Mouse (Mus musculus): Measurements from ENCODE around the gene Zfp235. TPM values are rescaled to one million over a fixed set of nuclear protein-coding genes. Genes with fewer than 3 reads are reported as not detected.

The Zfp235 gene
- polyA plus RNA-seq (2012; fragmentation: generic; extraction: Trizol), result 2.0 TPM

DNA sequence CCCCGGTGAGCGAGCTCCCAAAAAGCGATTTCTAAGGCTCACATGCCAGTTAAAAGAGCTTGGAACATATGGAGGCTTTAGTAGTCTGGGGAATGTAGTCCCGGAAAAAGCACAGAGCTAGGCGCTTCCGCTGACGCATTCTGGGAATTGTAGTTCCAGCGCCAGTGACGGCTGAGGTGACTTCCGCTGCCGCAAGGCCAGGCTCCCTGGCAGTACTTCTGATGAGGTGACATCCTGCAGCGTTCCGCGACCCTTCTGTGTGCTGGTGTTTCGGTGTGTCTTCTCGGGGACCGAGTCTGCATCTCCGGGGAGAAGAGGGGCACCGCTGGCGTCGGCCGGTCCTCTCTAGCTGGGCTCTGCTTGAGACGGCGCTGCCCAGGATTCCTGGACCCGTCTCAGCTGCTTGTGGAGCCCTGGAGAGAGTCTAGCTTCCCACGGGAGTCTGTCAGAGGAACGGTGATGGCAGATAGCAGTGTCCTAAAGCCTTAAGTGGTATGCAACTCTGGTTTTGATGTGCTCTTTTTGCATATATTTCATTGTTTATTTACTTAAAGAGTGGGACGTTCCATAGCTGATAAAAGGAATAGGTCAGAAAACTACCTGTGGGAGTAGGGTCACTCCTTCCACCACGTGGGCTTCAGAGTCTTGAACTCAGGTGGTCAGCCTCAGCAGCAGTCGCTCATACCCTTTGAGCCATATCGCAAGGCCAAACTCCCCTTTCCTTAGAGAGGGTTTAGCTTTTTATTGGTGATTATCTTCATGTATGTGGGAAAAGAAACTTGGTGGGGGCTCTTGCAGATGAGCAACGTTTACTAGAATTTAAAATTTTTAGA is at the start of gene Zfp235:
TSS of gene Zfp235 (plus strand) at position 174 of the 833 bp plus-strand sequence.
- Histone ChIP-seq H3K36me3 (ENCODE audit: control insufficient read depth, insufficient read depth) (no peaks in the 10 kb centered on the region), H3ac (ENCODE audit: control insufficient read depth, insufficient read length) (no peak within 1 kb of the TSS), H3K4me3 (peak within 1 kb of the TSS; percentile 36), H3K27me3 (ENCODE audit: control insufficient read depth, insufficient read depth, insufficient read length) (no peaks in the 10 kb centered on the region), H3K4me2 (ENCODE audit: low read depth) (peak within 1 kb of the TSS; percentile 96), H3K79me2 (ENCODE audit: control insufficient read depth, insufficient read depth) (no peaks in the 10 kb centered on the region)
- peak; percentile 76 for TF ChIP-seq POLR2A (IDR thresholded peaks at IDR 0.05; ENCODE audit: insufficient read length, low read depth)
- peak; percentile 82 for TF ChIP-seq POLR2AphosphoS2 (IDR thresholded peaks at IDR 0.05; ENCODE audit: insufficient read length, low read depth)
- TF ChIP-seq REST (IDR thresholded peaks at IDR 0.05; ENCODE audit: insufficient read depth, insufficient read length), result no peak
- TF ChIP-seq CEBPB (IDR thresholded peaks at IDR 0.05; ENCODE audit: insufficient read depth, poor library complexity, severe bottlenecking), result no peak
- TF ChIP-seq TCF3 (IDR thresholded peaks at IDR 0.05; ENCODE audit: insufficient read length, low read depth), result no peak
- no peak for TF ChIP-seq SRF (IDR thresholded peaks at IDR 0.05; ENCODE audit: control insufficient read depth, insufficient read length, low read depth)
- TF ChIP-seq MYOG (IDR thresholded peaks at IDR 0.05; ENCODE audit: control insufficient read depth in 1 of 3, insufficient read depth in 1 of 3, insufficient read length in 2 of 3, low read depth in 2 of 3), result no peak
- no peak for TF ChIP-seq TCF12 (IDR thresholded peaks at IDR 0.05; ENCODE audit: insufficient read depth, poor library complexity, severe bottlenecking)

DNA sequence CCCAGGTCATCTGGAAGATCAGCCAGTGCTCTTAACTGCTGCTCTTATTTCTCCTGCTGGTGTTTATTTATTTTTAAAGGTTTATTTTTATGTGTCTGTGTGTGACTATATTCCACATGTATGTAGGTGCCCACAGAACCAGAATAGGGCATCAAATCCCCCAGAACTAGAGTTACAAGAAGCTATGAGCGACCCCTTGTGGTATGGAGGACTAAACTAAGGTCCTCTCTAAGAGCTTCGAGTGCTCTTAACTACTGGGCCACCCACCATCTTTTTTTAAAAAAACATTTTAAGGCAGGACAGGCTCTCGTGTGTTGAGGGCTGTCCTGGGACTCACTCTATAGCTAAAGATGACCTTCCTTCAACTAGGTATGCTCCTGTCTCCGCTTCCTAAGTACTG is 47.1 kb upstream of the Zfp235 start:
- H3K27me3 ChIP-seq (ENCODE audit: control insufficient read depth, insufficient read depth, insufficient read length), result no peaks in the 10 kb centered on the region
- no peak overlapping the region for H3K4me2 ChIP-seq (ENCODE audit: low read depth)
- H3K4me3 ChIP-seq, result no peak overlapping the region
- H3K36me3 ChIP-seq (ENCODE audit: control insufficient read depth, insufficient read depth), result peaks cover 4% of the 10 kb centered on the region
- peaks cover 41% of the 10 kb centered on the region for H3K79me2 ChIP-seq (ENCODE audit: control insufficient read depth, insufficient read depth)
- no peak overlapping the region for H3ac ChIP-seq (ENCODE audit: control insufficient read depth, insufficient read length)
- TF ChIP-seq MYOD1 (IDR thresholded peaks at IDR 0.05; ENCODE audit: control insufficient read depth in 1 of 3, insufficient read length in 2 of 3, low read depth in 2 of 3), result no peak
- TF ChIP-seq TCF3 (IDR thresholded peaks at IDR 0.05; ENCODE audit: insufficient read length, low read depth), result no peak
- no peak for TF ChIP-seq MYOG (IDR thresholded peaks at IDR 0.05; ENCODE audit: control insufficient read depth in 1 of 3, insufficient read depth in 1 of 3, insufficient read length in 2 of 3, low read depth in 2 of 3)
- TF ChIP-seq CEBPB (IDR thresholded peaks at IDR 0.05; ENCODE audit: insufficient read depth, poor library complexity, severe bottlenecking), result no peak
- TF ChIP-seq POLR2A (IDR thresholded peaks at IDR 0.05; ENCODE audit: insufficient read length, low read depth), result no peak

DNA sequence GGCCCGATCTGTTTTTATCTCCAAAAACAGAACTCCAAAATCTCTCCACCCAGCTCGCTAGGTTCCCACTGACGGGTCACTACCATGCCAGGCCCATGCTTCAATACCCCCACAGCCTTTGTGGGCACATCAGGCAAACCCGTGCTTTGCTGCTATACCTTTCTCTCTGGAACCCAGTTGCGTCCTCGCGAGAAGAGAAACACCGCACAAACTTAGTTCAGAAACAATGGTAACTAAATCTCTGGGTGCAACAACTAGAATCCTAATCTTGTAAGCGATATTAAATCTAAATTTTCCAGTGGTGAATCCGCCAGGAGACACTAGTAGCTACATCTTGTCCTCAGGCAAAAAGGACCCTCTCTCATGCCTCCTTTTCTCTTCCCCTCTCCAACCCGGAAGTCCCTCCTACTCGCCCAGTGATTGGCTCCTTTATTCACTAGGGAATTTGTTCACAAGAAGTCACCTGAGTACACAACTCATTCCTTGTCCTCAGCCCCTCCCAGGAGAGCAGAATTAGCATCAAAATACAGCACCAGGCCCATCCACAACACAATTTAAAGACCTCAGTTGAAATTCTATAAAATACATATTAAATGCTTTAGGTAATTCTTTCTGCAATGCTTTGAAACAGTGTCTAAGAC is 46.4 kb upstream of the Zfp235 start:
- H3K79me2 ChIP-seq (ENCODE audit: control insufficient read depth, insufficient read depth), result peaks cover 34% of the 10 kb centered on the region
- no peak overlapping the region for H3ac ChIP-seq (ENCODE audit: control insufficient read depth, insufficient read length)
- no peak for TF ChIP-seq POLR2AphosphoS2 (IDR thresholded peaks at IDR 0.05; ENCODE audit: insufficient read length, low read depth)
- no peak for TF ChIP-seq MYOD1 (IDR thresholded peaks at IDR 0.05; ENCODE audit: control insufficient read depth in 1 of 3, insufficient read length in 2 of 3, low read depth in 2 of 3)
- TF ChIP-seq E2F4 (IDR thresholded peaks at IDR 0.05; ENCODE audit: insufficient read depth), result no peak
- TF ChIP-seq POLR2A (IDR thresholded peaks at IDR 0.05; ENCODE audit: insufficient read length, low read depth), result no peak
- no peak overlapping the region for H3K4me2 ChIP-seq (ENCODE audit: low read depth)
- no peak overlapping the region for H3K4me3 ChIP-seq
- H3K36me3 ChIP-seq (ENCODE audit: control insufficient read depth, insufficient read depth), result peaks cover 4% of the 10 kb centered on the region
- H3K27me3 ChIP-seq (ENCODE audit: control insufficient read depth, insufficient read depth, insufficient read length), result no peaks in the 10 kb centered on the region

DNA sequence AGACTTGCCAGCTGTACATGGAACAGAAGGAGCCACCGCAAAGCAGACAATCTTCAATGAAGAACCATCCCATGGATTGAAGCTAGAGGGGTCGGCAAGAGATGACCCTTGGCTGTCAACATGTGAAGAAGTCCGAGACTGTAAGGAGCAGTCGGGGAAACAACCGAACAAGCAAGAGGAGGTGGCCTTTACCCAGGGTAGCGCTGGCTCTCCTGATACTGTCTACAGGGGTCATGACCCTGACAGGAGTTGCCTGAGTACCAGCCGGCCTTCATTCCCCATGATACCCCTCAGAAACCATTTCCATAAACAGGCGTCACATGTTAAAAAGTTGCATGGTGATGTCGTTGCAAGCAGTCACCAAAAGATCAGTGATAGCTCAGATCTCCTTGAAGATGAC is 29.6 kb upstream of the Zfp235 start:
- Histone ChIP-seq H3K4me2 (ENCODE audit: low read depth) (no peak overlapping the region), H3K36me3 (ENCODE audit: control insufficient read depth, insufficient read depth) (peaks cover 43% of the 10 kb centered on the region), H3ac (ENCODE audit: control insufficient read depth, insufficient read length) (no peak overlapping the region), H3K4me3 (no peak overlapping the region), H3K79me2 (ENCODE audit: control insufficient read depth, insufficient read depth) (no peaks in the 10 kb centered on the region), H3K27me3 (ENCODE audit: control insufficient read depth, insufficient read depth, insufficient read length) (no peaks in the 10 kb centered on the region)
- TF ChIP-seq USF1 (IDR thresholded peaks at IDR 0.05; ENCODE audit: low read depth) (no peak), SRF (IDR thresholded peaks at IDR 0.05; ENCODE audit: control insufficient read depth, insufficient read length, low read depth) (no peak)

DNA sequence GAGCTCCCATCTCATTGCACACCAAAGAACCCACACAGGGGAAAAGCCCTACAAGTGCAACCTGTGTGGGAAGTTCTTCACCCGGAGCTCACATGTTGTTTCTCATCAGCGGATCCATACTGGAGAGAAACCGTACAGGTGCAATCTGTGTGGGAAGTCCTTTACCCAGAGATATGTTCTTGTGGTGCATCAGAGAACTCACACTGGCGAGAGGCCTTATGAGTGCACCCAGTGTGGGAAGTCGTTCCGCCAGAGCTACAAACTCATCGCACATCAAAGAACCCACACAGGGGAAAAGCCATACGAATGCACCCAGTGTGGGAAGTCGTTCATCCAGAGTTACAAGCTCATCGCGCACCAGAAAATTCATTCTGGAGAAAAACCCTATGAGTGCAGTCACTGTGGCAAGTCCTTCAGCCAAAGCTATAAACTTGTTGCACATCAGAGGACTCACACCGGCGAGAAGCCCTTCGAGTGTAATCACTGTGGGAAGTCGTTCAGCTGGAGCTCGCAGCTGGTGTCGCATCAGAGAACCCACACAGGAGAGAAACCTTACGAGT is 28.7 kb upstream of the Zfp235 start:
- H3K36me3 ChIP-seq (ENCODE audit: control insufficient read depth, insufficient read depth), result peaks cover 43% of the 10 kb centered on the region
- no peak overlapping the region for H3K4me2 ChIP-seq (ENCODE audit: low read depth)
- TF ChIP-seq POLR2A (IDR thresholded peaks at IDR 0.05; ENCODE audit: insufficient read length, low read depth), result no peak
- TF ChIP-seq MAX (IDR thresholded peaks at IDR 0.05; ENCODE audit: low read depth), result no peak
- TF ChIP-seq TCF12 (IDR thresholded peaks at IDR 0.05; ENCODE audit: insufficient read depth, poor library complexity, severe bottlenecking), result no peak
- no peak for TF ChIP-seq CEBPB (IDR thresholded peaks at IDR 0.05; ENCODE audit: insufficient read depth, poor library complexity, severe bottlenecking)
- TF ChIP-seq POLR2AphosphoS2 (IDR thresholded peaks at IDR 0.05; ENCODE audit: insufficient read length, low read depth), result no peak
- no peak for TF ChIP-seq SRF (IDR thresholded peaks at IDR 0.05; ENCODE audit: control insufficient read depth, insufficient read length, low read depth)
- no peak for TF ChIP-seq TCF3 (IDR thresholded peaks at IDR 0.05; ENCODE audit: insufficient read length, low read depth)
- H3K4me3 ChIP-seq, result no peak overlapping the region
- no peaks in the 10 kb centered on the region for H3K79me2 ChIP-seq (ENCODE audit: control insufficient read depth, insufficient read depth)
- no peak overlapping the region for H3ac ChIP-seq (ENCODE audit: control insufficient read depth, insufficient read length)
- no peaks in the 10 kb centered on the region for H3K27me3 ChIP-seq (ENCODE audit: control insufficient read depth, insufficient read depth, insufficient read length)
